Mouse (Mus musculus) heart, embryonic 16.5 days (tissue): ENCODE measurements around the gene Rpgr. TPM values are rescaled to one million over a fixed set of nuclear protein-coding genes. Genes with fewer than 3 reads are reported as not detected.

Experiments used
- ATAC-seq: fragments of 200-750 bp; cut with Nextera tagmentation; replicated peaks from 2 replicates; pipeline ENCODE4 v1.8.0; 2017; ENCODE audit warnings: moderate number of reproducible peaks; ENCODE audit not compliant: insufficient read depth, low FRiP score; ENCODE audit errors: extremely low read depth
- H3K27ac ChIP-seq: fragments of 300-500 bp; sonication (generic); 2 replicates; pipeline ENCODE4 v1.5.1; 2014; ENCODE audit warnings: mild to moderate bottlenecking, low read length, control low read depth, moderate library complexity
- H3K27me3 ChIP-seq: fragments of 300-500 bp; sonication (generic); 2 replicates; pipeline ENCODE4 v1.6.1; 2014; ENCODE audit warnings: low read length, mixed read lengths; ENCODE audit not compliant: control insufficient read depth, insufficient read depth
- H3K36me3 ChIP-seq: fragments of 300-500 bp; sonication (generic); 2 replicates; pipeline ENCODE4 v1.6.1; 2014; ENCODE audit not compliant: control insufficient read depth, insufficient read depth
- H3K4me1 ChIP-seq: fragments of 300-500 bp; sonication (generic); 2 replicates; pipeline ENCODE4 v1.6.1; 2014; ENCODE audit warnings: low read length, mixed read lengths; ENCODE audit not compliant: control insufficient read depth, insufficient read depth
- H3K4me2 ChIP-seq: fragments of 300-500 bp; sonication (generic); 2 replicates; pipeline ENCODE4 v1.6.1; 2014; ENCODE audit warnings: low read depth, mild to moderate bottlenecking, control low read depth, low read length
- H3K4me3 ChIP-seq: fragments of 300-500 bp; sonication (generic); 2 replicates; pipeline ENCODE4 v1.5.1; 2014; ENCODE audit warnings: mild to moderate bottlenecking, control low read depth, low read length
- H3K9ac ChIP-seq: fragments of 300-500 bp; sonication (generic); 2 replicates; pipeline ENCODE4 v1.6.1; 2014; ENCODE audit warnings: low read length, control low read depth
- H3K9me3 ChIP-seq: fragments of 300-500 bp; sonication (generic); replicated peaks from 2 replicates; pipeline ENCODE4 v1.6.1; 2016; ENCODE audit warnings: low read length; ENCODE audit not compliant: control insufficient read depth
- WGBS: fragments of 180-500 bp; shearing (Covaris S2); extraction: QIAGEN DNeasy Blood & Tissue Kit; methylation state at CpG from one replicate; pipeline ENCODE4 v1.1.7; 2014; 5-methylcytosine and 5-hydroxymethylcytosine counted together
- polyA plus RNA-seq: library from polyadenylated mRNA; unstranded; fragments of >200 nt; fragmentation: Nextera tagmentation; extraction: Ambion mirVana; gene quantifications from 2 replicates; pipeline ENCODE4 v1.2.1, GENCODE M21; 2015

Gene Rpgr
- polyA plus RNA-seq, 1 experiment from 2014 or later = 9.8 TPM

GRCm38 (mm10) chrX:10219281-10219680 is 2.6 kb upstream of the Rpgr start:
- ATAC-seq = no peak
- 50% methylated on average over 6 of the region's 6 CpGs for WGBS

DNA sequence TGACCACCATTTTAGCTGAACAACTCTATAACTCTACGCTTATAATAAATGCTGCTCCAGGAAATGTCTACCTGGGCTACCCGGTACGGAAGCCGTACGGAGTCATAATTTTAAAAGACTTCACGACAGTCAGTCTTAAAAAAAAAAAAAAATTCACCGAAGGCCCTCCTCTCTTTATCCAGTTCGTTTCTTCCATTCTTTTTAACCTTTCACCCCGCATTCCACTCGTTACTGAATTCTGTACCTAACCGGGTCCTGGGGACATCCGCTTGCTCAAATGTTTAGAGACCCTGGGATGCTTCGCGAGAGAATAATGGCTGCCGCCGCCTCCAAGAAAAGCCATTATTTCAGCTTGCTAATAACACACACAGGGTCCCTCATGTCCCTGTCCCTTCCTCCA is 748 bp downstream of the Rpgr start:
- Histone ChIP-seq H3K9ac (peak overlapping the region; percentile 72), H3K4me3 (peak overlapping the region; percentile 65), H3K9me3 (no peaks in the 10 kb centered on the region), H3K36me3 (no peaks in the 10 kb centered on the region), H3K27me3 (no peaks in the 10 kb centered on the region), H3K4me2 (peak overlapping the region; percentile 60), H3K4me1 (no peaks in the 10 kb centered on the region), H3K27ac (peak overlapping the region; percentile 81)
- WGBS = 16% methylated on average over 16 of the region's 16 CpGs
- ATAC-seq = peak; percentile 23

More at GRCm38 (mm10) chrX:10219281-10219680, 2.6 kb upstream of the Rpgr start:
- no peak overlapping the region for H3K4me3 ChIP-seq
- H3K4me1 ChIP-seq = no peaks in the 10 kb centered on the region
- no peaks in the 10 kb centered on the region for H3K9me3 ChIP-seq
- no peak overlapping the region for H3K4me2 ChIP-seq
- H3K27ac ChIP-seq = no peak overlapping the region
- no peaks in the 10 kb centered on the region for H3K27me3 ChIP-seq
- no peaks in the 10 kb centered on the region for H3K36me3 ChIP-seq
- no peak overlapping the region for H3K9ac ChIP-seq

GRCm38 (mm10) chrX:10205937-10206336 is 10.8 kb downstream of the Rpgr start:
- no peak overlapping the region for H3K4me2 ChIP-seq
- 68% methylated on average over 5 of the region's 5 CpGs for WGBS
- H3K27me3 ChIP-seq = no peaks in the 10 kb centered on the region
- no peak for ATAC-seq
- no peaks in the 10 kb centered on the region for H3K9me3 ChIP-seq
- peaks cover 5% of the 10 kb centered on the region; the same call in 1 of the 2 replicates for H3K36me3 ChIP-seq
- no peak overlapping the region for H3K27ac ChIP-seq
- H3K9ac ChIP-seq = no peak overlapping the region
- no peak overlapping the region for H3K4me3 ChIP-seq
- H3K4me1 ChIP-seq = no peaks in the 10 kb centered on the region

GRCm38 (mm10) chrX:10201289-10201688 is 15.4 kb downstream of the Rpgr start:
- H3K4me3 ChIP-seq = no peak overlapping the region

GRCm38 (mm10) chrX:10152390-10152789 is 64.3 kb downstream of the Rpgr start:
- Histone ChIP-seq H3K4me2 (no peak overlapping the region), H3K4me1 (no peaks in the 10 kb centered on the region), H3K9ac (no peak overlapping the region), H3K36me3 (no peaks in the 10 kb centered on the region), H3K27me3 (no peaks in the 10 kb centered on the region), H3K4me3 (no peak overlapping the region), H3K9me3 (no peaks in the 10 kb centered on the region), H3K27ac (no peak overlapping the region)
- WGBS = 53% methylated on average over 3 of the region's 3 CpGs
- no peak for ATAC-seq

More at GRCm38 (mm10) chrX:10201289-10201688, 15.4 kb downstream of the Rpgr start:
- peaks cover 2% of the 10 kb centered on the region; the same call in 1 of the 2 replicates for H3K36me3 ChIP-seq
- WGBS = 18% methylated on average over 2 of the region's 2 CpGs
- no peaks in the 10 kb centered on the region for H3K27me3 ChIP-seq
- H3K9me3 ChIP-seq = no peaks in the 10 kb centered on the region
- no peak for ATAC-seq
- no peak overlapping the region for H3K4me2 ChIP-seq
- H3K27ac ChIP-seq = no peak overlapping the region
- H3K9ac ChIP-seq = no peak overlapping the region
- H3K4me1 ChIP-seq = no peaks in the 10 kb centered on the region

DNA sequence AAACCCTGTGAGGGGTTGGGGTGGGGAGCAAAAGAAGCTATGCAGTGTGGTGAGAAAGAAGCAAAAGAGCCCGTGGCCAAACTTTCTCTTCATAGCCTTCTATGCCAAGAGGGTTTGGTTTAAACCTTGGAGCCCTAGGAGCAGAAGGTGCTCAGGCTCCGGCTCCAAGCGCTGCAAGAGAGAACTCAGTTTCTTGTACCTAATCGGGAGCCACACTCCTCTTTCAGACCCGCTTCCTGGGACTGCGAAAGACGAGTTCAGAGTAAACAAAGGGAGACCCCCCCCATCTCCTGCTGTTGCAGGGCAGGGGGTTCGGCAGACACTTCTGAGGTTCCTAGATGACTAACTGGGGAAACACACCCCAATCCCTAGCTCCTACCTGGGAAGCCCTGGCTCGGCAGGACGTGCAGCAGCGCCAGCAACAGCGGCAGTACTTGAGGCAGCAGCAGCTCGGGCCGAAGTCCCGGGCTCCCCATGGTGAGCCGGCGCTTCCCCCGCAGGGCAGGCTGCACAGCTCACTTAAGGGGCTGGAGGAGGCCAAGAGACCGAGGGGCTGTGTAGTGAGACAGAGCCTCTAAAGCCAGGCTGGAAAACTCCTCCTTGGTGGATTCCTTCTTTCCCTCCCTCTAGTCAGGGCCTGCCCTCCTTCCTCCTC is 99.5 kb downstream of the Rpgr start, which contains the start of gene Srpx:
Gene Srpx, minus strand, starts transcription at position 645 of the 655 bp plus-strand sequence.
- no peak within 1 kb of the TSS for H3K27ac ChIP-seq
- peak within 1 kb of the TSS; percentile 58 for H3K4me2 ChIP-seq
- ATAC-seq = no peak; the same call in 1 of the 2 replicates
- peak within 1 kb of the TSS; percentile 47 for H3K4me3 ChIP-seq
- no peaks in the 10 kb centered on the region for H3K9me3 ChIP-seq
- H3K9ac ChIP-seq = peak within 1 kb of the TSS; percentile 54
- 21% methylated on average over 19 of the region's 19 CpGs for WGBS
- H3K4me1 ChIP-seq = no peaks in the 10 kb centered on the region; the same call in 1 of the 2 replicates
- no peaks in the 10 kb centered on the region for H3K27me3 ChIP-seq
- no peaks in the 10 kb centered on the region for H3K36me3 ChIP-seq

DNA sequence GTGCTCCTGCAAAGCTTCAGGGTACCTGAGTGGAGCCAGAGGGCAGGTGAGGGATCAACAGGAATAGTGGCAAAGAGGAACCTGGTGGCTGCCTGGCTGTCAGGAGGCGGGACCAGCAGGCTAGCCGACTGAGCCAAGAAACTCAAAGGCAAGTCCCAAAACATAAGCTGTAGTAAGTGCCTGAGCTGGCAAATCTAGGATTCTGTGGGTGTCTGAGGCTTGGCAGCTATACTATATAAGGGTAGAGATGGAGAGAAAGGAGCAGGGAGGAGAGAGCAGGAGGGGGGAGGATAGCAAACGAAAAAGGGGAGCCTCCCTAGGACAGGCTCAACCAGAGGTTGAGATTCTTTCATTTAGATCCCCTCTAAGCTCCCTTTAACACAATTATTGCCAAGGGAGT is 100.9 kb downstream of the Rpgr start:
- Histone ChIP-seq H3K36me3 (no peaks in the 10 kb centered on the region), H3K4me2 (no peak overlapping the region), H3K9me3 (no peaks in the 10 kb centered on the region), H3K9ac (no peak overlapping the region), H3K27me3 (no peaks in the 10 kb centered on the region), H3K27ac (no peak overlapping the region), H3K4me3 (no peak overlapping the region), H3K4me1 (no peaks in the 10 kb centered on the region; the same call in 1 of the 2 replicates)
- no peak for ATAC-seq
- 42% methylated on average over 3 of the region's 3 CpGs for WGBS

DNA sequence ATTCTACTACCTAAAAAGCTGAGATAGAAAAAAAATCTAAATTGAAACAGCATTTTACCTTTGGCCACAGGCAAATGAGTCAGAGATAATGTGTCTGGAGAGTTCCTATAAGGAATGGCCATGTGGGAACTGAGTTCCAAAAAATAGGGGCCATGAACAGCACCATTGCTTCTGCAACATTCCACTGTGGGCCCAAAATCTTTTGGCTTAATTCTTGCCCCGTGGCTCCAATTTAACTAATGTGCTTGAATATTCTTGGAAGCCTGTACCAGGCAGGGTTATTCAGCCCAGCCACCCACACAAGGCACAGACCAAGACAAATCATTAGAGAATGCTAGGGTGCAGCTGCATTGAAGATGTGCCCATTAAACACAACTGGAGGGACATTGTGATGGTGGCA is 106.0 kb downstream of the Rpgr start:
- Histone ChIP-seq H3K4me3 (no peak overlapping the region), H3K4me2 (no peak overlapping the region), H3K27me3 (no peaks in the 10 kb centered on the region), H3K9ac (no peak overlapping the region), H3K36me3 (no peaks in the 10 kb centered on the region), H3K27ac (no peak overlapping the region), H3K4me1 (no peaks in the 10 kb centered on the region), H3K9me3 (no peaks in the 10 kb centered on the region)
- 58% methylated on average over 1 of the region's 1 CpGs for WGBS
- no peak for ATAC-seq

DNA sequence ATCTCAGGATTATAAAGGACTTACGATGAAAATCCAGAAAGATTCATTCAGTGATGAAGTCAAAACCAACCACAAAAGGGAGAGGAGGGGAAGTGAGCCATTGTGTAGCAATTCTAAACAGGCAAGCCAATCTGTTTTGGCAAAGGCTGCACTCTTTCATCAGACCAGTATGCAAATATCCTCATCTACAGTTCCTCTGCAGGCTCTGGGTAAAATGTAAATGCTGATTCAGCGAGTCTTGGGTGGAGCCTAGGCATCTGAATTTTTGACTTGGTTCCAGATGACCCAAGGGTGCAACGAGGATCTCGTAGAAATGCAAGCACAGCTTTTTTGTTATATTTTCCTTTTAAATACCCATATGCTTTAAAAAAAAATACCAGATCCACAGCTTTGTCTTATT is 108.2 kb downstream of the Rpgr start:
- H3K27ac ChIP-seq = no peak overlapping the region

More for the DNA sequence above, 108.2 kb downstream of the Rpgr start:
- no peaks in the 10 kb centered on the region for H3K36me3 ChIP-seq
- no peaks in the 10 kb centered on the region for H3K27me3 ChIP-seq
- ATAC-seq = no peak
- H3K9ac ChIP-seq = no peak overlapping the region
- no peaks in the 10 kb centered on the region for H3K4me1 ChIP-seq
- no peaks in the 10 kb centered on the region for H3K9me3 ChIP-seq
- 62% methylated on average over 4 of the region's 4 CpGs for WGBS
- H3K4me3 ChIP-seq = no peak overlapping the region
- H3K4me2 ChIP-seq = no peak overlapping the region
